Mouse (Mus musculus) MEL (cell line): ENCODE results near the gene Nos1ap.

Experiments used
- CHD2 ChIP-seq: IDR thresholded peaks from 2 replicates; pipeline ENCODE4 v1.6.1; 2011; ENCODE audit warnings: low read length, improper control_type of control experiment
- CTCF ChIP-seq, 3 experiments: IDR thresholded peaks in 2 of 3; conservative IDR thresholded peaks in 1 of 3; 2 replicates each; pipeline ENCODE4 v1.5.1; 2011 to 2012; ENCODE audit warnings: low read length in 3 of 3, low read depth in 2 of 3, mild to moderate bottlenecking in 2 of 3, improper control_type of control experiment in 1 of 3, inconsistent platforms in 1 of 3, mixed read lengths in 1 of 3, moderate library complexity in 1 of 3; ENCODE audit not compliant: control insufficient read depth in 1 of 3, insufficient read depth in 1 of 3, poor library complexity in 1 of 3, severe bottlenecking in 1 of 3
- POLR2A ChIP-seq, 2 experiments: IDR thresholded peaks; 2 replicates each; pipeline ENCODE4 v1.6.1; 2011 to 2012; ENCODE audit warnings: low read length in 2 of 2, mild to moderate bottlenecking in 2 of 2, control low read depth in 1 of 2, improper control_type of control experiment in 1 of 2, low read depth in 1 of 2, moderate library complexity in 1 of 2; ENCODE audit not compliant: control insufficient read depth in 1 of 2, insufficient read depth in 1 of 2, poor library complexity in 1 of 2
- POLR2AphosphoS2 ChIP-seq: IDR thresholded peaks from 2 replicates; pipeline ENCODE4 v1.6.1; 2011; ENCODE audit warnings: low read length, improper control_type of control experiment
- USF1 ChIP-seq: IDR thresholded peaks from 2 replicates; pipeline ENCODE4 v1.6.1; 2014; ENCODE audit warnings: low read depth, mild to moderate bottlenecking, inconsistent platforms, low read length, improper control_type of control experiment, moderate library complexity
- ZC3H11A ChIP-seq: IDR thresholded peaks from 2 replicates; pipeline ENCODE4 v1.6.1; 2012; ENCODE audit warnings: low read depth, mild to moderate bottlenecking, inconsistent platforms, low read length, improper control_type of control experiment

DNA sequence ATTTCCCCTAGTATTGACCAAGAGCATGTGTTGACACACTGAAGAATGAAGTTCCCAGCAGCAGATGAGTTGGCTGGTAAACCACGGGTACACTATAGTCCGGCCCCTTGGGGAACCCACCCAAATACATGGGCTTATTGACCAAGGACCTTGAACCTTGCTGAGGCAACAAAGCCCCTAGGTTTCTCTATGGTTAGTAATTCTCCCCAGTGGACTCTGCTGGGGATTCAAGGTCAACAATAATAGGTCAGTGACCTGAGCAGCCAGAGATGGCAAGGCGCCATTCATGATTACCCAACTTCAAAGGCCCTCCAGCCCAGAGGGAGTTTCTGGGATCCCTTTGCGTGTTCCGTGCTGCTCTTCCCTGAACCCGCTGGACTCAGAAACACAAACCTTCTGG lies 73.5 kb downstream of the Nos1ap start:
- TF ChIP-seq POLR2A (IDR thresholded peaks at IDR 0.05; ENCODE audit: control insufficient read depth in 1 of 2, insufficient read depth in 1 of 2, low read depth in 1 of 2, low read length in 2 of 2, poor library complexity in 1 of 2), result no peak
- no peak for TF ChIP-seq POLR2AphosphoS2
- TF ChIP-seq CTCF (IDR thresholded peaks at IDR 0.05 in 2 of 3, conservative IDR thresholded peaks at IDR 0.05 in 1 of 3; ENCODE audit: control insufficient read depth in 1 of 3, insufficient read depth in 1 of 3, low read depth in 2 of 3, low read length in 3 of 3, poor library complexity in 1 of 3, severe bottlenecking in 1 of 3), result no peak
- no peak for TF ChIP-seq CHD2
- no peak for TF ChIP-seq ZC3H11A
- TF ChIP-seq USF1, result no peak
